Mouse (Mus musculus) liver, adult 2 months (tissue): ENCODE measurements around the gene Gpr84.

Source experiments
- CTCF ChIP-seq: fragments of 200-500 bp; IDR thresholded peaks from 2 replicates; pipeline ENCODE4 v1.5.1; 2011; ENCODE audit warnings: low read depth, low read length, control low read depth
- POLR2A ChIP-seq: fragments of 200-500 bp; IDR thresholded peaks from 2 replicates; pipeline ENCODE4 v1.6.1; 2011; ENCODE audit warnings: low read length, control low read depth; ENCODE audit not compliant: insufficient read depth; ENCODE audit errors: extremely low read depth

- TF ChIP-seq CTCF = no peak
- TF ChIP-seq POLR2A = no peak
Observed at GRCm38 (mm10) chr15:103355420-103355819, 45.0 kb upstream of the Gpr84 start.
